8 mouse cellular contexts compared by ENCODE assay signal in genomic region chr15:91969378-91969777, GRCm38 (mm10).
A peak's percentile ranks its signal among the peaks of the same experiment; 100 is the strongest.
DNase-seq lines count a peak whose midpoint lies in the region; ATAC-seq and TF ChIP-seq lines count a peak whose summit lies in the region.

No protein-coding gene starts in this region.

- H3K79me3 ChIP-seq in C2C12 (ENCODE audit: low read depth) = no peaks in the 10 kb centered on the region

- peak; percentile 11; the same call in 1 of the 2 replicates for TF ChIP-seq RAD21 in MEL (IDR thresholded peaks at IDR 0.05; ENCODE audit: low read depth, low read length)

- DNase-seq in MEL (ENCODE audit: low read depth, low spot score) = peak; percentile 10
- DNase-seq in cerebellum, adult 8-10 months = peak; percentile 77
- DNase-seq in layer of hippocampus, adult 11-12 months (ENCODE audit: low spot score) = peak; percentile 82
- peak; percentile 50 to 63 for DNase-seq in right cerebral cortex, postnatal 36 days (ENCODE audit: low spot score in 2 of 2)

- TF ChIP-seq CTCF in C2C12 (IDR thresholded peaks at IDR 0.05; ENCODE audit: control insufficient read depth, insufficient read depth, insufficient read length) (peak; percentile 72), MEL (IDR thresholded peaks at IDR 0.05 in 2 of 3, conservative IDR thresholded peaks at IDR 0.05 in 1 of 3; ENCODE audit: control insufficient read depth in 1 of 3, insufficient read depth in 1 of 3, low read depth in 2 of 3, low read length in 3 of 3, poor library complexity in 1 of 3, severe bottlenecking in 1 of 3) (peak; percentile 34 to 67 (median 47); a peak in 5 of 6 replicates)

- H3ac ChIP-seq in C2C12 (ENCODE audit: control insufficient read depth, insufficient read length, low read depth) = no peak overlapping the region

- H3K27me3 ChIP-seq in C2C12 (ENCODE audit: control insufficient read depth, insufficient read depth, insufficient read length) (no peaks in the 10 kb centered on the region), MEL (ENCODE audit: control insufficient read depth in 1 of 2, insufficient read depth in 2 of 2, low read length in 2 of 2) (no peaks in the 10 kb centered on the region)
- H3K27me3 ChIP-seq in lung, embryonic 15.5 days = no peaks in the 10 kb centered on the region

- H3K4me3 ChIP-seq in C2C12 (ENCODE audit: insufficient read depth, poor library complexity, severe bottlenecking) = no peak overlapping the region
- H3K4me3 ChIP-seq in MEL (ENCODE audit: control insufficient read depth in 1 of 2, insufficient read depth in 1 of 2, low read depth in 2 of 2, low read length in 2 of 2) = no peak overlapping the region
- no peak overlapping the region for H3K4me3 ChIP-seq in lung, embryonic 15.5 days

- no peaks in the 10 kb centered on the region for H3K79me2 ChIP-seq in C2C12 (ENCODE audit: control insufficient read depth, insufficient read depth)
- H3K79me2 ChIP-seq in MEL (ENCODE audit: control insufficient read depth, insufficient read depth, low read length, poor library complexity) = no peaks in the 10 kb centered on the region

- 26% methylated on average over 10 of the region's 10 CpGs for WGBS in lung, embryonic 15.5 days

- H3K4me1 ChIP-seq in MEL (ENCODE audit: control insufficient read depth in 1 of 2, insufficient read depth in 2 of 2, low read length in 2 of 2) = no peaks in the 10 kb centered on the region
- H3K4me1 ChIP-seq in lung, embryonic 15.5 days = no peaks in the 10 kb centered on the region

- H3K4me2 ChIP-seq in lung, embryonic 15.5 days = no peak overlapping the region

- H3K36me3 ChIP-seq in C2C12 (ENCODE audit: control insufficient read depth, insufficient read depth) (no peaks in the 10 kb centered on the region), MEL (ENCODE audit: control insufficient read depth in 1 of 2, insufficient read depth in 2 of 2, low read length in 2 of 2) (no peaks in the 10 kb centered on the region)
- H3K36me3 ChIP-seq in lung, embryonic 15.5 days = no peaks in the 10 kb centered on the region

- H3K27ac ChIP-seq in MEL (ENCODE audit: control insufficient read depth, low read depth, low read length) = no peak overlapping the region
- H3K27ac ChIP-seq in lung, embryonic 15.5 days = no peak overlapping the region

- no peak for TF ChIP-seq EP300 in MEL (IDR thresholded peaks at IDR 0.05; ENCODE audit: low read depth in 1 of 2, low read length in 2 of 2)

- peak; percentile 74 for ATAC-seq in frontal cortex, adult (ENCODE audit: low TSS enrichment)
- ATAC-seq in lung, embryonic 15.5 days (ENCODE audit: borderline replicate concordance, extremely low read depth, low FRiP score, low TSS enrichment) = peak; percentile 49; the same call in 1 of the 2 replicates
- no peak for ATAC-seq in megakaryocyte, adult 5-6 weeks (ENCODE audit: poor library complexity, severe bottlenecking)

- H3K9me3 ChIP-seq in MEL (replicated peaks; ENCODE audit: insufficient read depth, low read length) = no peaks in the 10 kb centered on the region
- H3K9me3 ChIP-seq in lung, embryonic 15.5 days = no peaks in the 10 kb centered on the region

- H3K9ac ChIP-seq in MEL (ENCODE audit: control insufficient read depth, low read depth, low read length, poor library complexity, severe bottlenecking) = no peak overlapping the region
- H3K9ac ChIP-seq in lung, embryonic 15.5 days = no peak overlapping the region

- no peak for TF ChIP-seq POLR2A in MEL (IDR thresholded peaks at IDR 0.05; ENCODE audit: control insufficient read depth in 1 of 2, insufficient read depth in 1 of 2, low read depth in 1 of 2, low read length in 2 of 2, poor library complexity in 1 of 2)

TF ChIP-seq in C2C12, 6 proteins besides CTCF, POLR2A, EP300 and RAD21:
- no peak for TF ChIP-seq USF1 (IDR thresholded peaks at IDR 0.05; ENCODE audit: low read depth)

TF ChIP-seq in MEL, 35 proteins besides CTCF, POLR2A, EP300 and RAD21:
- TF ChIP-seq MAX (IDR thresholded peaks at IDR 0.05; ENCODE audit: low read length) (no peak), E2F4 (IDR thresholded peaks at IDR 0.05; ENCODE audit: borderline replicate concordance, low read depth, low read length) (no peak), POLR2AphosphoS2 (IDR thresholded peaks at IDR 0.05; ENCODE audit: low read length) (no peak), SIN3A (IDR thresholded peaks at IDR 0.05; ENCODE audit: low read length) (no peak), MYB (IDR thresholded peaks at IDR 0.05; ENCODE audit: low read depth, low read length) (no peak), CHD2 (IDR thresholded peaks at IDR 0.05; ENCODE audit: low read length) (no peak), MAFK (IDR thresholded peaks at IDR 0.05; ENCODE audit: borderline replicate concordance, low read depth, low read length) (no peak), TAL1 (IDR thresholded peaks at IDR 0.05; ENCODE audit: low read length) (no peak), KAT2A (conservative IDR thresholded peaks at IDR 0.05; ENCODE audit: low read depth, low read length) (no peak), ZC3H11A (IDR thresholded peaks at IDR 0.05; ENCODE audit: low read depth, low read length) (no peak), GABPA (IDR thresholded peaks at IDR 0.05; ENCODE audit: low read depth, low read length) (no peak), MYC (IDR thresholded peaks at IDR 0.05; ENCODE audit: low read depth, low read length) (no peak), ETS1 (IDR thresholded peaks at IDR 0.05; ENCODE audit: low read depth, low read length) (no peak), MEF2A (IDR thresholded peaks at IDR 0.05; ENCODE audit: extremely low read depth, insufficient replicate concordance, low read depth, low read length, poor library complexity, severe bottlenecking) (no peak), UBTF (IDR thresholded peaks at IDR 0.05; ENCODE audit: borderline replicate concordance, insufficient read depth, low read depth, low read length) (no peak), MXI1 (IDR thresholded peaks at IDR 0.05; ENCODE audit: low read depth, low read length) (no peak), USF2 (IDR thresholded peaks at IDR 0.05; ENCODE audit: borderline replicate concordance in 1 of 2, insufficient read depth in 1 of 2, low read depth in 1 of 2, low read length in 2 of 2) (no peak), ELF1 (IDR thresholded peaks at IDR 0.05; ENCODE audit: low read depth, low read length) (no peak), MAZ (IDR thresholded peaks at IDR 0.05; ENCODE audit: low read depth, low read length) (no peak)
TF ChIP-seq in MEL: peak in this region for 0.

Comparison
In these comparisons a context has a peak if more than half of its experiments do, and no peak if none do; other contexts are left out.
1. DNase-seq: peak in every context shown above with its lines; median percentile 82 in layer of hippocampus, adult 11-12 months; 77 in cerebellum, adult 8-10 months; 56 in right cerebral cortex, postnatal 36 days; 10 in MEL.